Comparison of ENCODE assay signal across 8 mouse cellular contexts in genomic region chr7:44997231-44997939, GRCm38 (mm10). TPM values are rescaled to one million over a fixed set of nuclear protein-coding genes. Genes with fewer than 3 reads are reported as not detected.
DNase-seq lines count a peak whose midpoint lies in the region; ATAC-seq lines count a peak whose summit lies in the region.

Gene Irf3 (plus strand): TSS chr7:44997648.

- peak; percentile 99 for DNase-seq in CD4-positive, CD25-positive, alpha-beta regulatory T cell, adult 2 months (ENCODE audit: low read depth, low spot score)
- DNase-seq in fat pad, adult 2 months (ENCODE audit: extremely low read depth, low read depth, low spot score) = peak; percentile 74
- peak; percentile 98 for DNase-seq in kidney, postnatal 10 days
- DNase-seq in natural killer cell, adult 2 months (ENCODE audit: low spot score in 2 of 2) = peak; percentile 97 to 98

- peaks cover 10% of the 10 kb centered on the region for H3K4me1 ChIP-seq in brown adipose tissue, adult 24 weeks (ENCODE audit: control insufficient read depth, insufficient read depth, insufficient read length, low read length)
- peaks cover 44% of the 10 kb centered on the region for H3K4me1 ChIP-seq in heart, embryonic 13.5 days
- peaks cover 54% of the 10 kb centered on the region for H3K4me1 ChIP-seq in liver, embryonic 12.5 days
- H3K4me1 ChIP-seq in stomach, embryonic 15.5 days = peaks cover 20% of the 10 kb centered on the region

- under 1% methylated on average over 43 of the region's 43 CpGs for WGBS in heart, embryonic 13.5 days
- WGBS in liver, embryonic 12.5 days (ENCODE audit: insufficient replicate concordance) = under 1% methylated on average over 43 of the region's 43 CpGs
- under 1% methylated on average over 43 of the region's 43 CpGs for WGBS in stomach, embryonic 15.5 days

- no peaks in the 10 kb centered on the region for H3K27me3 ChIP-seq in heart, embryonic 13.5 days (replicated peaks)
- H3K27me3 ChIP-seq in liver, embryonic 12.5 days (replicated peaks) = no peaks in the 10 kb centered on the region
- no peaks in the 10 kb centered on the region for H3K27me3 ChIP-seq in stomach, embryonic 15.5 days (replicated peaks)

- peak within 1 kb of the TSS; percentile 92 for H3K4me3 ChIP-seq in brown adipose tissue, adult 24 weeks (ENCODE audit: insufficient read depth, low read depth, low read length)
- peak within 1 kb of the TSS; percentile 62 for H3K4me3 ChIP-seq in heart, embryonic 13.5 days
- peak within 1 kb of the TSS; percentile 77 for H3K4me3 ChIP-seq in liver, embryonic 12.5 days
- H3K4me3 ChIP-seq in stomach, embryonic 15.5 days (replicated peaks) = peak within 1 kb of the TSS; percentile 83

- peak; percentile 81 for ATAC-seq in heart, embryonic 13.5 days (ENCODE audit: extremely low read depth, insufficient number of reproducible peaks, low FRiP score, low TSS enrichment)
- ATAC-seq in liver, embryonic 12.5 days = peak; percentile 90
- ATAC-seq in stomach, embryonic 15.5 days (ENCODE audit: insufficient read depth, low FRiP score, low read depth) = peak; percentile 91

- H3K9ac ChIP-seq in heart, embryonic 13.5 days = peak within 1 kb of the TSS; percentile 87
- H3K9ac ChIP-seq in liver, embryonic 12.5 days = peak within 1 kb of the TSS; percentile 80
- peak within 1 kb of the TSS; percentile 86 for H3K9ac ChIP-seq in stomach, embryonic 15.5 days

- peak within 1 kb of the TSS; percentile 92 for H3K4me2 ChIP-seq in heart, embryonic 13.5 days
- peak within 1 kb of the TSS; percentile 96 for H3K4me2 ChIP-seq in liver, embryonic 12.5 days
- H3K4me2 ChIP-seq in stomach, embryonic 15.5 days = peak within 1 kb of the TSS; percentile 83

- H3K9me3 ChIP-seq in heart, embryonic 13.5 days = no peaks in the 10 kb centered on the region
- no peaks in the 10 kb centered on the region for H3K9me3 ChIP-seq in liver, embryonic 12.5 days (replicated peaks)
- H3K9me3 ChIP-seq in stomach, embryonic 15.5 days = no peaks in the 10 kb centered on the region

- H3K27ac ChIP-seq in brown adipose tissue, adult 24 weeks (replicated peaks; ENCODE audit: low read depth, low read length) = peak within 1 kb of the TSS; percentile 93
- H3K27ac ChIP-seq in heart, embryonic 13.5 days (replicated peaks) = peak within 1 kb of the TSS; percentile 90
- H3K27ac ChIP-seq in liver, embryonic 12.5 days = peak within 1 kb of the TSS; percentile 94
- peak within 1 kb of the TSS; percentile 92 for H3K27ac ChIP-seq in stomach, embryonic 15.5 days

- H3K36me3 ChIP-seq in heart, embryonic 13.5 days = peaks cover 67% of the 10 kb centered on the region
- H3K36me3 ChIP-seq in liver, embryonic 12.5 days = peaks cover 72% of the 10 kb centered on the region
- H3K36me3 ChIP-seq in stomach, embryonic 15.5 days = peaks cover 33% of the 10 kb centered on the region

RNA-seq across cellular contexts. Expression of gene Irf3, which starts in this region (rescaled TPM):
- polyA plus RNA-seq in brown adipose tissue, adult 24 weeks (2012; ENCODE audit: insufficient read depth, insufficient read length, missing spikeins) = 40.8 and 41.4 TPM in 2 replicates
- 63.6 and 68.1 TPM in 2 replicates for polyA plus RNA-seq in heart, embryonic 13.5 days (2015; fragmentation: Nextera tagmentation; extraction: Ambion mirVana)
- 50.4 and 55.9 TPM in 2 replicates for polyA plus RNA-seq in liver, embryonic 12.5 days (2016; fragmentation: Nextera tagmentation; extraction: Ambion mirVana)
- polyA plus RNA-seq in stomach, embryonic 15.5 days (2015; fragmentation: Nextera tagmentation; extraction: Ambion mirVana) = 89.5 and 94.4 TPM in 2 replicates

Comparison
In these comparisons a context has a peak if more than half of its experiments do, and no peak if none do; other contexts are left out.
1. Peak in every context shown above with its lines: DNase-seq, ATAC-seq, H3K4me3 ChIP-seq and H3K27ac ChIP-seq.